Mouse (Mus musculus) frontal cortex, adult (tissue): ENCODE measurements around the gene Ssbp3.

Experiments used
- ATAC-seq: cut with Nextera tagmentation; 2 replicates; pipeline ENCODE4 v1.9.2; 2017; ENCODE audit warnings: mild to moderate bottlenecking, moderate library complexity, mixed read lengths; ENCODE audit not compliant: low TSS enrichment

Ssbp3 gene

GRCm38 (mm10) chr4:106985899-106986832 is 75.7 kb downstream of the Ssbp3 start:
- ATAC-seq = no peak

- ATAC-seq = peak; percentile 71
Measured at GRCm38 (mm10) chr4:106987725-106988364, 77.3 kb downstream of the Ssbp3 start.

GRCm38 (mm10) chr4:106988886-106989225 is 78.4 kb downstream of the Ssbp3 start:
- no peak for ATAC-seq

- ATAC-seq = 0 out of 2 replicates have a peak, but pooled peaks have one; percentile 50
Measured at GRCm38 (mm10) chr4:106989226-106989983, 78.9 kb downstream of the Ssbp3 start.

GRCm38 (mm10) chr4:106993053-106993452 is 82.6 kb downstream of the Ssbp3 start:
- ATAC-seq = no peak

- ATAC-seq = no peak
Measured at GRCm38 (mm10) chr4:106994252-106994651, 83.8 kb downstream of the Ssbp3 start.

- ATAC-seq = no peak
Measured at GRCm38 (mm10) chr4:106995069-106995468, 84.6 kb downstream of the Ssbp3 start.

- ATAC-seq = no peak
Measured at GRCm38 (mm10) chr4:106995513-106995912, 85.0 kb downstream of the Ssbp3 start.

GRCm38 (mm10) chr4:106996305-106997076 is 86.0 kb downstream of the Ssbp3 start:
- peak; percentile 70 for ATAC-seq

- no peak for ATAC-seq
Measured at GRCm38 (mm10) chr4:107001259-107001810, 90.8 kb downstream of the Ssbp3 start.

GRCm38 (mm10) chr4:107001916-107002488 is 91.5 kb downstream of the Ssbp3 start:
- ATAC-seq = no peak

- ATAC-seq = no peak
Measured at GRCm38 (mm10) chr4:107002517-107003165, 92.1 kb downstream of the Ssbp3 start.

GRCm38 (mm10) chr4:107003199-107003598 is 92.7 kb downstream of the Ssbp3 start:
- ATAC-seq = no peak

GRCm38 (mm10) chr4:107003786-107004185 is 93.3 kb downstream of the Ssbp3 start:
- ATAC-seq = no peak

- no peak for ATAC-seq
Measured at GRCm38 (mm10) chr4:107004346-107004745, 93.8 kb downstream of the Ssbp3 start.

GRCm38 (mm10) chr4:107005166-107005565 is 94.7 kb downstream of the Ssbp3 start:
- ATAC-seq = no peak

- ATAC-seq = no peak
Measured at GRCm38 (mm10) chr4:107006229-107006628, 95.7 kb downstream of the Ssbp3 start.

GRCm38 (mm10) chr4:107006807-107007206 is 96.3 kb downstream of the Ssbp3 start:
- ATAC-seq = no peak

GRCm38 (mm10) chr4:107007359-107007758 is 96.9 kb downstream of the Ssbp3 start:
- no peak for ATAC-seq

GRCm38 (mm10) chr4:107008161-107008560 is 97.7 kb downstream of the Ssbp3 start:
- ATAC-seq = no peak
